Mouse (Mus musculus): ENCODE data around the gene Prkag2.

GRCm38 (mm10) chr5:25114110-25114509 is 13.7 kb upstream of the Prkag2 start:
- TF ChIP-seq CTCF (IDR thresholded peaks at IDR 0.05; ENCODE audit: low read depth, low read length) (no peak), POLR2A (IDR thresholded peaks at IDR 0.05; ENCODE audit: borderline replicate concordance, low read depth, low read length) (no peak)
